Mouse (Mus musculus) kidney, postnatal 0 days (tissue): Measurements from ENCODE around the gene Eif3c. TPM values are rescaled to one million over a fixed set of nuclear protein-coding genes. Genes with fewer than 3 reads are reported as not detected.
A peak's percentile ranks its signal among the peaks of the same experiment; 100 is the strongest.

Experiments
- ATAC-seq: fragments of 200-750 bp; cut with Nextera tagmentation; replicated peaks from 2 replicates; pipeline ENCODE4 v1.8.0; 2017; ENCODE audit warnings: low read depth, moderate number of reproducible peaks, moderate TSS enrichment, moderate library complexity; ENCODE audit not compliant: low FRiP score
- DNase-seq: peaks from one replicate; pipeline ENCODE4 v3.0.0-alpha.2; 2016; ENCODE audit warnings: low spot score
- H3K27ac ChIP-seq: fragments of 300-500 bp; sonication (generic); 2 replicates; pipeline ENCODE4 v1.5.1; 2014; ENCODE audit warnings: mild to moderate bottlenecking
- H3K27me3 ChIP-seq: fragments of 300-500 bp; sonication (generic); 2 replicates; pipeline ENCODE4 v1.6.1; 2014; ENCODE audit warnings: low read length, mixed read lengths; ENCODE audit not compliant: insufficient read depth
- H3K36me3 ChIP-seq: fragments of 300-500 bp; sonication (generic); 2 replicates; pipeline ENCODE4 v1.6.1; 2014; ENCODE audit warnings: low read length, mixed read lengths; ENCODE audit not compliant: insufficient read depth
- H3K4me1 ChIP-seq: fragments of 300-500 bp; sonication (generic); replicated peaks from 2 replicates; pipeline ENCODE4 v1.6.1; 2014; ENCODE audit warnings: antibody characterized with exemption, low read length, mixed read lengths; ENCODE audit not compliant: insufficient read depth
- H3K4me2 ChIP-seq: fragments of 300-500 bp; sonication (generic); 2 replicates; pipeline ENCODE4 v1.6.1; 2014; ENCODE audit warnings: mild to moderate bottlenecking, low read length, moderate library complexity, mixed read lengths
- H3K4me3 ChIP-seq: fragments of 300-500 bp; sonication (generic); replicated peaks from 2 replicates; pipeline ENCODE4 v1.5.1; 2014; ENCODE audit warnings: low read depth, low read length
- H3K9ac ChIP-seq: fragments of 300-500 bp; sonication (generic); 2 replicates; pipeline ENCODE4 v1.6.1; 2014; ENCODE audit warnings: low read depth, low read length
- H3K9me3 ChIP-seq: fragments of 300-500 bp; sonication (generic); replicated peaks from 2 replicates; pipeline ENCODE4 v1.6.1; 2016; ENCODE audit warnings: low read length, inconsistent platforms, mixed read lengths
- CTCF ChIP-seq: IDR thresholded peaks from 2 replicates; pipeline ENCODE4 v1.5.1; 2016; ENCODE audit warnings: antibody characterized with exemption, low read depth, mild to moderate bottlenecking, moderate library complexity
- WGBS: fragments of 180-500 bp; shearing (Covaris S2); extraction: QIAGEN DNeasy Blood & Tissue Kit; methylation state at CpG from one replicate; pipeline ENCODE4 v1.1.7; 2014; 5-methylcytosine and 5-hydroxymethylcytosine counted together
- polyA plus RNA-seq: library from polyadenylated mRNA; unstranded; fragments of >200 nt; fragmentation: Nextera tagmentation; extraction: Ambion mirVana; gene quantifications from 2 replicates; pipeline ENCODE4 v1.2.1, GENCODE M21; 2015

The Eif3c gene
- polyA plus RNA-seq, 1 experiment from 2014 or later = 217 TPM

DNA sequence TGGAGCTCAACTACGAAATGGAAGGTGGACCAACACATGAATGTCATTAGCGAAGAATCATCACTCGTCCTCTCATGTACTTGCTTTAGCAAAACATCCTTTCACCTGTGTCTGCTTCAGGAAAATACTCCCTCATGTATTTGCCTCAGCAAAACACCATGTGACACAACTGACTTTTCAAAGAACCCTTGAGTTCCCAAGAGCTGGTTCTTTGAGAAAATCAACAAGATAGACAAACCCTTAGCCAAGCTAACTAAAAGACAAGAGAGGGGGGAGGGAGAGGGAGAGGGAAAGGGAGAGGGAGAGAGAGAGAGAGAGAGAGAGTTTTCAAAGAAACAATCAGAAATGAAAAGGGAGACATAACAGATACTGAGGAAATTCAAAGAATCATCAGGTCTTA lies 42.9 kb downstream of the Eif3c start:
- WGBS = 72% methylated on average over 3 of the region's 3 CpGs
- TF ChIP-seq CTCF = no peak
- DNase-seq (no peak), ATAC-seq (no peak)
- H3K27me3 ChIP-seq = no peaks in the 10 kb centered on the region
- H3K36me3 ChIP-seq = no peaks in the 10 kb centered on the region
- H3K9ac ChIP-seq = no peak overlapping the region
- no peaks in the 10 kb centered on the region for H3K4me1 ChIP-seq
- H3K4me2 ChIP-seq = no peak overlapping the region
- no peak overlapping the region for H3K27ac ChIP-seq
- no peak overlapping the region for H3K4me3 ChIP-seq
- H3K9me3 ChIP-seq = no peaks in the 10 kb centered on the region

- Histone ChIP-seq H3K27ac (no peak overlapping the region), H3K36me3 (no peaks in the 10 kb centered on the region), H3K9me3 (no peaks in the 10 kb centered on the region), H3K27me3 (no peaks in the 10 kb centered on the region), H3K4me3 (no peak overlapping the region), H3K4me1 (no peaks in the 10 kb centered on the region), H3K9ac (no peak overlapping the region), H3K4me2 (no peak overlapping the region)
- no peak; the same call in 1 of the 2 replicates for TF ChIP-seq CTCF
- WGBS = 56% methylated on average over 2 of the region's 2 CpGs
- ATAC-seq = peak; percentile 33; the same call in 1 of the 2 replicates
- no peak for DNase-seq
These were observed 46.7 kb downstream of the Eif3c start for GRCm38 (mm10) chr7:126519513-126519912.

- no peak overlapping the region for H3K4me2 ChIP-seq
- no peaks in the 10 kb centered on the region for H3K27me3 ChIP-seq
- H3K4me3 ChIP-seq = no peak overlapping the region
- no peak overlapping the region for H3K27ac ChIP-seq
- H3K4me1 ChIP-seq = no peaks in the 10 kb centered on the region
- DNase-seq (no peak), ATAC-seq (no peak)
- no peaks in the 10 kb centered on the region for H3K9me3 ChIP-seq
- no peaks in the 10 kb centered on the region for H3K36me3 ChIP-seq
- TF ChIP-seq CTCF = no peak
- 93% methylated on average over 5 of the region's 5 CpGs for WGBS
- H3K9ac ChIP-seq = no peak overlapping the region
These were observed 47.8 kb downstream of the Eif3c start for GRCm38 (mm10) chr7:126518261-126518941.

GRCm38 (mm10) chr7:126511287-126511686 lies 54.9 kb downstream of the Eif3c start:
- DNase-seq = no peak
- Histone ChIP-seq H3K4me2 (no peak overlapping the region), H3K4me3 (no peak overlapping the region), H3K9me3 (no peaks in the 10 kb centered on the region), H3K27ac (no peak overlapping the region), H3K4me1 (no peaks in the 10 kb centered on the region), H3K9ac (no peak overlapping the region), H3K36me3 (no peaks in the 10 kb centered on the region), H3K27me3 (no peaks in the 10 kb centered on the region)
- no peak for TF ChIP-seq CTCF
- 69% methylated on average over 3 of the region's 3 CpGs for WGBS
- no peak for ATAC-seq

DNA sequence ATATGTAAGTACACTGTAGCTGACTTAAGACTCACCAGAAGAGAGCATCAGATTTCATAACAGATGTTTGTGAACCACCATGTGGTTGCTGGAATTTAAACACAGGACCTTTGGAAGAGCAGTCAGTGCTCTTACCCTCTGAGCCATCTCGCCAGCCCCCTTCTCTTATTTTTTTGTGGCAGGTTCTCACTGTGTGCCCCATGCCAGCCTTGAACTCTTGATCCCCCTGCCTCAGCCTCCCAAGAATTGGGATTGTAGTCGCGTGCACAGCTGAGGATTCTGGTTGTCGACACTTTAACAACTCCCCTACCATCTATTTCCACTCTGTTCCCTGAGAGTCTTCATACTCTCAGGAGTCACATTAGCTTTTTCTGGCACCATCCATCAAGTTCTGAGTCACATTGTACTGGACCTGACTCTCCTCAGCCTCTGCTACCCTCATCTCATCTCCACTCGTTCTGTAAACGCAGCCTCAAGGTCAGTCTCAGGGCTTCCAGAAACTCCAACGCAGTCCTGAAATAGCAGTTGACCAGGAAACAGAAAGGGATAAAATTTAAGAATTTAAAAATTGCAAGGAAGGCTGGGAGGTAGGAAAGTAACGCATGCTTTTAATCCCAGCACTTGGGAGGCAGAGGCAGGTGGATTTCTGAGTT lies 59.0 kb downstream of the Eif3c start:
- Histone ChIP-seq H3K4me1 (no peaks in the 10 kb centered on the region), H3K27ac (no peak overlapping the region), H3K4me2 (no peak overlapping the region), H3K27me3 (no peaks in the 10 kb centered on the region), H3K9ac (no peak overlapping the region), H3K4me3 (no peak overlapping the region), H3K36me3 (no peaks in the 10 kb centered on the region), H3K9me3 (no peaks in the 10 kb centered on the region)
- ATAC-seq (no peak), DNase-seq (no peak)
- TF ChIP-seq CTCF = no peak
- 86% methylated on average over 8 of the region's 8 CpGs for WGBS

DNA sequence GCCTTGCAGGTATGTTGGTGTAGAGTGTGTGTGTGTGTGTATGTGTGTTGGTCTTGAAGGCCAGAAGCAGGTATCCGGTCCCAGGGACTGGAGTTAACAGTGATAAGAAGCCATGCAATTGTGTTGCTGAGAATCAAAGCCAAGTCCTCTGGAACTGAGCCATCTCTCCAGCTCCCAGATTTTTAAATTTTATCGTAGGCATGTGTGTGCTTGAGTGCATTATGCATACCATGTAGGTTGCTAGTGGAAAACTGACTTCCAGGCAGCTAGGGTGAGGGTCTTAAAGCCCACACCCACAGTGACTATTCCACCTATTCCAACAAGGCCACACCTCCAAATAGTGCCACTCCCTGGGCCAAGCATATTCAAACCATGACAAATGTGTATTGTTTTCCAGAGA lies 61.3 kb downstream of the Eif3c start:
- TF ChIP-seq CTCF = no peak
- Histone ChIP-seq H3K27me3 (no peaks in the 10 kb centered on the region), H3K4me1 (peaks cover 3% of the 10 kb centered on the region; the same call in 1 of the 2 replicates), H3K9me3 (no peaks in the 10 kb centered on the region), H3K36me3 (peaks cover 12% of the 10 kb centered on the region), H3K27ac (no peak overlapping the region), H3K4me2 (no peak overlapping the region), H3K9ac (no peak overlapping the region), H3K4me3 (no peak overlapping the region)
- no peak for ATAC-seq
- 78% methylated on average over 2 of the region's 2 CpGs for WGBS
- no peak for DNase-seq
